Mouse (Mus musculus) CH12.LX (cell line): ENCODE results near the gene Ppp1r9b.

Experiments
- CHD2 ChIP-seq: IDR thresholded peaks from 2 replicates; pipeline ENCODE4 v1.6.1; 2011; ENCODE audit warnings: low read length, improper control_type of control experiment
- EP300 ChIP-seq: IDR thresholded peaks from 2 replicates; pipeline ENCODE4 v1.6.1; 2011; ENCODE audit warnings: low read length, improper control_type of control experiment
- GABPA ChIP-seq: IDR thresholded peaks from 2 replicates; pipeline ENCODE4 v1.6.1; 2012; ENCODE audit warnings: low read depth, low read length, improper control_type of control experiment, inconsistent platforms; ENCODE audit not compliant: insufficient replicate concordance
- MXI1 ChIP-seq: IDR thresholded peaks from 2 replicates; pipeline ENCODE4 v1.6.1; 2011; ENCODE audit warnings: mild to moderate bottlenecking, low read depth, low read length, improper control_type of control experiment
- NRF1 ChIP-seq: IDR thresholded peaks from 2 replicates; pipeline ENCODE4 v1.6.1; 2014; ENCODE audit warnings: low read depth, mild to moderate bottlenecking, inconsistent platforms, low read length, improper control_type of control experiment, moderate library complexity
- POLR2AphosphoS2 ChIP-seq: IDR thresholded peaks from 2 replicates; pipeline ENCODE4 v1.6.1; 2011; ENCODE audit warnings: low read depth, low read length, improper control_type of control experiment
- TBP ChIP-seq: conservative IDR thresholded peaks from 2 replicates; pipeline ENCODE4 v1.6.1; 2011; ENCODE audit warnings: low read depth, low read length, improper control_type of control experiment

DNA sequence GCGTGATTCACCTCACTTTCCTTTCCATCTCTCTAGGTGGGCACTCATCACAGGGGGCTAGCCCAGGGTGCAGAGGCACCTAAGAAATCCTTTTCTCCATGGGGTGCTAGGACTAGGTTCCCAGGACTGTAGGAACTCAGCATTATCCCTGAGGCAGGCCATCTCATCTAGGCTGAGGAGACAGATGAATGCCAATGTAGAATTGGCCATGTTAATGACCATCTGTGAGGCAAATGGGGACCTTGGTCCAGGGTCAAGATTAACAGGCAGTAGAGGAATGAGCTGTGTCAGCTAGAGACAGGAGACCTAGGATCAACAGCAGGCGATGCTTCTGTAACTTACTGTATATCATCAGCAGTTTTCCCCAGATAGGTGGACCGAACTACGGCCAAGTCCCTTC, 48.9 kb downstream of the Ppp1r9b start:
- no peak for TF ChIP-seq POLR2AphosphoS2
- no peak for TF ChIP-seq CHD2
- no peak for TF ChIP-seq MXI1
- TF ChIP-seq GABPA: no peak
- no peak for TF ChIP-seq NRF1
- TF ChIP-seq EP300: no peak
- no peak for TF ChIP-seq TBP
